Mouse (Mus musculus) CH12.LX (cell line): ENCODE measurements around the gene Palm2. TPM values are rescaled to one million over a fixed set of nuclear protein-coding genes. Genes with fewer than 3 reads are reported as not detected.
A peak's percentile ranks its signal among the peaks of the same experiment; 100 is the strongest.

Experiments
- DNase-seq: peaks from one replicate; pipeline ENCODE4 v3.0.0-alpha.2; 2013; ENCODE audit errors: extremely low read depth
- H3K27ac ChIP-seq: 2 replicates; pipeline ENCODE4 v1.5.1; 2012; ENCODE audit warnings: low read depth, mild to moderate bottlenecking, control low read depth, moderate library complexity; ENCODE audit not compliant: insufficient read depth
- H3K27me3 ChIP-seq: replicated peaks from 2 replicates; pipeline ENCODE3; 2012; ENCODE audit warnings: inconsistent platforms
- H3K36me3 ChIP-seq, 2 experiments: replicated peaks in 1 of 2; 2 replicates each; pipeline versions ENCODE3 to v1.6.1; 2012; ENCODE audit warnings: inconsistent platforms in 1 of 2, low read length in 1 of 2, mild to moderate bottlenecking in 1 of 2, mixed read lengths in 1 of 2, moderate library complexity in 1 of 2; ENCODE audit not compliant: control insufficient read depth in 1 of 2, insufficient read depth in 1 of 2
- H3K4me1 ChIP-seq, 2 experiments: 2 replicates each; pipeline ENCODE4 v1.6.1; 2012; ENCODE audit warnings: inconsistent platforms in 1 of 2, moderate library complexity in 1 of 2; ENCODE audit not compliant: insufficient read depth in 2 of 2, control insufficient read depth in 1 of 2
- H3K4me2 ChIP-seq: 2 replicates; pipeline ENCODE4 v1.6.1; 2012; ENCODE audit warnings: low read depth, mild to moderate bottlenecking, control low read depth; ENCODE audit not compliant: poor library complexity, insufficient read depth, severe bottlenecking
- H3K4me3 ChIP-seq, 3 experiments: fragments of 150-350 bp in 1 of 3; sonication (generic) in 1 of 3; replicated peaks in 1 of 3; 2 replicates each; pipeline versions ENCODE3 to v1.5.1; 2011 to 2012; ENCODE audit warnings: low read depth in 2 of 3, low read length in 2 of 3, mild to moderate bottlenecking in 2 of 3, moderate library complexity in 2 of 3, control low read depth in 1 of 3, improper control_type of control experiment in 1 of 3, inconsistent platforms in 1 of 3, mixed read lengths in 1 of 3; ENCODE audit not compliant: poor library complexity in 1 of 3
- H3K79me2 ChIP-seq: replicated peaks from 2 replicates; pipeline ENCODE4 v1.6.1; 2012; ENCODE audit warnings: mild to moderate bottlenecking, moderate library complexity; ENCODE audit not compliant: control insufficient read depth, poor library complexity, insufficient read depth, severe bottlenecking; ENCODE audit errors: extremely low read depth
- H3K9ac ChIP-seq: 2 replicates; pipeline ENCODE4 v1.6.1; 2012; ENCODE audit warnings: low read depth, mild to moderate bottlenecking, control low read depth, moderate library complexity; ENCODE audit not compliant: insufficient read depth
- H3K9me3 ChIP-seq: replicated peaks from 2 replicates; pipeline ENCODE3; 2012; ENCODE audit warnings: low read length, inconsistent platforms, mixed read lengths
- BHLHE40 ChIP-seq: IDR thresholded peaks from 2 replicates; pipeline ENCODE4 v1.6.1; 2011; ENCODE audit warnings: mild to moderate bottlenecking, low read depth, low read length, improper control_type of control experiment
- CHD2 ChIP-seq: IDR thresholded peaks from 2 replicates; pipeline ENCODE4 v1.6.1; 2011; ENCODE audit warnings: low read length, improper control_type of control experiment
- EP300 ChIP-seq: IDR thresholded peaks from 2 replicates; pipeline ENCODE4 v1.6.1; 2011; ENCODE audit warnings: low read length, improper control_type of control experiment
- ETS1 ChIP-seq: conservative IDR thresholded peaks from 2 replicates; pipeline ENCODE4 v1.6.1; 2012; ENCODE audit warnings: low read depth, mild to moderate bottlenecking, inconsistent platforms, low read length, improper control_type of control experiment, moderate library complexity
- GABPA ChIP-seq: IDR thresholded peaks from 2 replicates; pipeline ENCODE4 v1.6.1; 2012; ENCODE audit warnings: low read depth, low read length, improper control_type of control experiment, inconsistent platforms; ENCODE audit not compliant: insufficient replicate concordance
- HCFC1 ChIP-seq: IDR thresholded peaks from 2 replicates; pipeline ENCODE4 v1.6.1; 2012; ENCODE audit warnings: low read depth, mild to moderate bottlenecking, inconsistent platforms, low read length, improper control_type of control experiment
- MEF2A ChIP-seq: IDR thresholded peaks from 2 replicates; pipeline ENCODE4 v1.6.1; 2014; ENCODE audit warnings: low read depth, mild to moderate bottlenecking, inconsistent platforms, low read length, improper control_type of control experiment, borderline replicate concordance
- POLR2A ChIP-seq: IDR thresholded peaks from 2 replicates; pipeline ENCODE4 v1.6.1; 2011; ENCODE audit warnings: low read depth, mild to moderate bottlenecking, improper control_type of control experiment, low read length
- SMC3 ChIP-seq: IDR thresholded peaks from 2 replicates; pipeline ENCODE4 v1.6.1; 2011; ENCODE audit warnings: low read depth, low read length, improper control_type of control experiment
- TCF12 ChIP-seq: IDR thresholded peaks from 2 replicates; pipeline ENCODE4 v1.6.1; 2014; ENCODE audit warnings: low read depth, mild to moderate bottlenecking, inconsistent platforms, low read length, improper control_type of control experiment
- dilution Hi-C: fragments of 300-500 bp; cut with MboI; formaldehyde crosslinking; loops from 2 replicates; pipeline ENCODE4 v1.14.3; 2020; ENCODE audit warnings: low sequenced_read_pairs; ENCODE audit not compliant: extremely low pct_unique_long_range_greater_than_20kb, extremely low pct_ligation_motif_present
- in situ Hi-C: fragments of 300-500 bp; cut with MboI; formaldehyde crosslinking; loops from 3 replicates; pipeline ENCODE4 v1.14.3; 2019; ENCODE audit warnings: low sequenced_read_pairs, low pct_ligation_motif_present, low pct_unique_long_range_greater_than_20kb, mixed read lengths
- polyA plus RNA-seq: library from polyadenylated mRNA; unstranded; fragments of >175 nt; gene quantifications from 2 replicates; pipeline ENCODE4 v1.2.1, GENCODE M21; 2012; ENCODE audit warnings: low read depth; ENCODE audit not compliant: insufficient read length
- total RNA-seq, 2 experiments: library from RNA; depleted of rRNA; stranded (reverse); fragments of 300-350 nt in 1 of 2; fragments of >200 nt in 1 of 2; gene quantifications; 2 replicates each; pipeline ENCODE4 v1.2.3; 2012 to 2014

The Palm2 gene
- total and polyA plus RNA-seq, 3 experiments = not detected

- H3K79me2 ChIP-seq = no peaks in the 10 kb centered on the region
- TF ChIP-seq TCF12 (no peak), ETS1 (peak; percentile 12; the same call in 1 of the 2 replicates), BHLHE40 (0 out of 2 replicates have a peak, but pooled peaks have one; percentile 24), MEF2A (0 out of 2 replicates have a peak, but pooled peaks have one; percentile 34), POLR2A (no peak), EP300 (peak; percentile 28; the same call in 1 of the 2 replicates)
- no peak overlapping the region for H3K4me3 ChIP-seq
- H3K9me3 ChIP-seq = no peaks in the 10 kb centered on the region
- no peak overlapping the region for H3K27ac ChIP-seq
- H3K27me3 ChIP-seq = no peaks in the 10 kb centered on the region
- in situ Hi-C loops = no loop called here
- dilution Hi-C loops = no loop called here
- H3K36me3 ChIP-seq = no peaks in the 10 kb centered on the region
- H3K9ac ChIP-seq = no peak overlapping the region
- peak; percentile 28 for DNase-seq
- peaks cover 4 to 15% of the 10 kb centered on the region in 2 experiments; a peak in 3 of 4 replicates for H3K4me1 ChIP-seq
- no peak overlapping the region for H3K4me2 ChIP-seq
Observed at GRCm38 (mm10) chr4:57755085-57755484, 321.0 kb downstream of the Palm2 start.

- no peak overlapping the region for H3K9ac ChIP-seq
- dilution Hi-C loops (no loop called here), in situ Hi-C loops (no loop called here)
- H3K4me2 ChIP-seq = no peak overlapping the region
- no peaks in the 10 kb centered on the region for H3K79me2 ChIP-seq
- no peak overlapping the region for H3K4me3 ChIP-seq
- no peaks in the 10 kb centered on the region for H3K36me3 ChIP-seq
- H3K27me3 ChIP-seq = no peaks in the 10 kb centered on the region
- H3K9me3 ChIP-seq = no peaks in the 10 kb centered on the region
- peaks cover 4 to 15% of the 10 kb centered on the region in 2 experiments; a peak in 3 of 4 replicates for H3K4me1 ChIP-seq
- H3K27ac ChIP-seq = no peak overlapping the region
- TF ChIP-seq CHD2 (no peak), BHLHE40 (0 out of 2 replicates have a peak, but pooled peaks have one; percentile 5), GABPA (no peak), HCFC1 (no peak), ETS1 (0 out of 2 replicates have a peak, but pooled peaks have one; percentile 12), SMC3 (no peak)
- no peak for DNase-seq
Observed at GRCm38 (mm10) chr4:57757997-57758396, 323.9 kb downstream of the Palm2 start.

Other genes starting within 250 kb of the Palm2 start
- gene Ptpn3, start 132.4 kb upstream of the Palm2 start, total RNA-seq (2012; rRNA removed) = 0.08 TPM in 1 of 2 replicates, not detected in the other
- 0.09 TPM in 1 of 2 replicates, not detected in the other for gene Ptpn3, start 132.4 kb upstream of the Palm2 start, total RNA-seq (2014; rRNA removed)
- gene Ptpn3, start 132.4 kb upstream of the Palm2 start, polyA plus RNA-seq = 0.14 and 0.53 TPM in 2 replicates
- not detected in 2 replicates for gene Pakap, start 133.9 kb downstream of the Palm2 start, total RNA-seq (2012; rRNA removed)
- gene Pakap, start 133.9 kb downstream of the Palm2 start, total RNA-seq (2014; rRNA removed) = 0.08 TPM in 1 of 2 replicates, not detected in the other
- gene Pakap, start 133.9 kb downstream of the Palm2 start, polyA plus RNA-seq = 0.07 and 0.14 TPM in 2 replicates